Mouse (Mus musculus): ENCODE results near the gene Mrc2. TPM values are rescaled to one million over a fixed set of nuclear protein-coding genes. Genes with fewer than 3 reads are reported as not detected.

Gene Mrc2
- polyA plus RNA-seq, 1 experiment from 2014 or later: 21.3 TPM

- WGBS: 71% methylated on average over 8 of the region's 8 CpGs
- Histone ChIP-seq H3K27ac (no peak overlapping the region), H3K4me2 (no peak overlapping the region), H3K36me3 (peaks cover 25% of the 10 kb centered on the region; the same call in 1 of the 2 replicates), H3K9ac (no peak overlapping the region), H3K4me3 (replicated peaks) (no peak overlapping the region), H3K9me3 (replicated peaks) (no peaks in the 10 kb centered on the region), H3K4me1 (peaks cover 29% of the 10 kb centered on the region), H3K27me3 (no peaks in the 10 kb centered on the region)
- ATAC-seq (replicated peaks; ENCODE audit: low FRiP score): no peak
Measured at GRCm38 (mm10) chr11:105332468-105332867, 40.0 kb downstream of the Mrc2 start.

DNA sequence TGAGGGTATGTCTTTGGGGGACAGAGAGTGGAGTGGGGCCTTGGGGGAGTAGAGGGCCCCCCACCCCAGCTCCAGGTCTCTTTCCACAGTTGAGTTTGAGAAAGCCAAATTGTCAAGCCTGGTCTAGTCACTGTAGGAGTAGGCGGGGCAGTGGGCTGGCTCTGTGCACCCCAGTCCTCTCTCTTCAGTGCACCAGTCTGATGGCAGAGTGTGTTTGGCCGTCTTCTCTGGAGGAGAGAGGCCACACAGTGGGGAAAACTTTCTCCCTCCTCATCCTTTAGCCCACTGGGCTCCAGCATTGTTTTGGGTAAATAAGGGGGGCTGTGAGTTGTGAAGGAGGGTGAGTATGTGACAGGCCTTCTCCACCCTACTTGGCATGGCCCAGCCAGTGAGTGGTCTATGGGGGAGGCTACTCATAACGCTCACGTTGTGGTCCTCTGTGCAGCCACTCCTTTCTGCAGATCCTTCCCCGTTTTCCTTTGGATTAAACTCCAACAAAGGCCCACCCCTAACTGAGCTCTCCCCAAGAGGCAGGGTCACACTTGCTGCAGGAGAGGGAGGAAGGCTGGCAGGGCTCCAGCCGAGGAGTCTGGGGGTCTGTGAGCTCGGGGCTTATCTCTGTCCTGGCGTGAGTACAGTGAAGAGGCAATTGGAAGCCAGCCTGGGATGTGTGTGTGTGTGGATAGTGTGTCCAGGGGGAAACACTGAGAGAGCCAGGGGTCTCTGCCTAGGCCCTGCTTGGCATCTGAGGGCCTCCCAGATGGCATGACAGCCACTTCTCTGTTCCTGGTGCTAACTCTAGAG lies 41.6 kb downstream of the Mrc2 start:
- H3K9ac ChIP-seq: no peak overlapping the region
- H3K4me2 ChIP-seq: no peak overlapping the region
- no peaks in the 10 kb centered on the region for H3K27me3 ChIP-seq
- no peaks in the 10 kb centered on the region for H3K9me3 ChIP-seq (replicated peaks)
- peak overlapping the region; percentile 35; the same call in 1 of the 2 replicates for H3K27ac ChIP-seq
- 0 out of 2 replicates have a peak, but pooled peaks have one; percentile 16 for ATAC-seq (replicated peaks; ENCODE audit: low FRiP score)
- H3K4me1 ChIP-seq: peaks cover 29% of the 10 kb centered on the region
- no peak overlapping the region for H3K4me3 ChIP-seq (replicated peaks)
- H3K36me3 ChIP-seq: 0 out of 2 replicates have a peak, but pooled peaks cover 13% of the 10 kb centered on the region
- 53% methylated on average over 8 of the region's 8 CpGs for WGBS

- Histone ChIP-seq H3K4me1 (0 out of 2 replicates have a peak, but pooled peaks cover 5% of the 10 kb centered on the region), H3K27ac (no peak overlapping the region), H3K36me3 (peaks cover 41% of the 10 kb centered on the region), H3K4me3 (replicated peaks) (no peak overlapping the region), H3K27me3 (no peaks in the 10 kb centered on the region), H3K9me3 (replicated peaks) (no peaks in the 10 kb centered on the region), H3K9ac (no peak overlapping the region), H3K4me2 (no peak overlapping the region)
- ATAC-seq (replicated peaks; ENCODE audit: low FRiP score): no peak
- 71% methylated on average over 12 of the region's 12 CpGs for WGBS
Measured at GRCm38 (mm10) chr11:105338596-105339390, 46.4 kb downstream of the Mrc2 start.

- Histone ChIP-seq H3K4me2 (no peak overlapping the region), H3K27me3 (no peaks in the 10 kb centered on the region), H3K27ac (no peak overlapping the region), H3K36me3 (peaks cover 76% of the 10 kb centered on the region), H3K4me3 (replicated peaks) (no peak overlapping the region), H3K4me1 (no peaks in the 10 kb centered on the region), H3K9ac (no peak overlapping the region), H3K9me3 (replicated peaks) (no peaks in the 10 kb centered on the region)
- no peak for ATAC-seq (replicated peaks; ENCODE audit: low FRiP score)
- 89% methylated on average over 2 of the region's 2 CpGs for WGBS
Measured at GRCm38 (mm10) chr11:105345284-105345683, 52.8 kb downstream of the Mrc2 start.

DNA sequence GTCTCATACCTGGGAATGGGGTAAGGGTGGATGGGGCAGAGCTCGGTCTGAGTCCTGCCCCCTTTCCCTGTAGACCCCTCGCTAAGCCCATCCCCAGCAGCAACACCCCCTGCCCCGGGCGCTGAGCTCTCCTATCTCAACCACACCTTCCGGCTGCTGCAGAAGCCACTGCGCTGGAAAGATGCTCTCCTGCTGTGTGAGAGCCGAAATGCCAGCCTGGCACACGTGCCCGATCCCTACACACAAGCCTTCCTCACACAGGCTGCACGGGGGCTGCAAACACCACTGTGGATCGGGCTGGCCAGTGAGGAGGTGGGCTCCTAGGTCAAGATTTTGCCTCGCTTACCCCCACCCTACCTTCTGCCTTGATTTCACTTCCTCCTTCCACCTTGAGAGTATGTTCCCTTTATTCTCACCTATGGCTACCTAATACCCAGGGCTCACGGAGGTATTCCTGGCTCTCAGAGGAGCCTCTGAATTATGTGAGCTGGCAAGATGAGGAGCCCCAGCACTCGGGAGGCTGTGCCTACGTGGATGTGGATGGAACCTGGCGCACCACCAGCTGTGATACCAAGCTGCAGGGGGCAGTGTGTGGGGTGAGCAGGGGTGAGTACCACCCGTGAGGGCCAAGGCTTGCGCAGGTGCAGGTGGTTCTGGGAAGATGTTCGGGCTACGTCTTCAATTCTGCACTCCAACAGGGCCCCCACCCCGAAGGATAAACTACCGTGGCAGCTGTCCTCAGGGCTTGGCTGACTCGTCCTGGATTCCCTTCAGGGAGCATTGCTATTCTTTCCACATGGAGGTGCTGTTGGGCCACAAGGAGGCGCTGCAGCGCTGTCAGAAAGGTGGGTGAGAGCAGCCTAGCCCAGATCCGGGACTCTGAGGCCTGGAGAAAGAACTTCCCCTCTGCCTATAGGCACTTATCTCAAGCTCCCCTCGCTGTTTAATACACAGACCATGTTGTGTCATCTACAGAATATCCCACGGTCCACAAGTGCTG lies 55.0 kb downstream of the Mrc2 start:
- Histone ChIP-seq H3K9ac (no peak overlapping the region), H3K4me2 (no peak overlapping the region)
- ATAC-seq (replicated peaks; ENCODE audit: low FRiP score): peak; percentile 27

DNA sequence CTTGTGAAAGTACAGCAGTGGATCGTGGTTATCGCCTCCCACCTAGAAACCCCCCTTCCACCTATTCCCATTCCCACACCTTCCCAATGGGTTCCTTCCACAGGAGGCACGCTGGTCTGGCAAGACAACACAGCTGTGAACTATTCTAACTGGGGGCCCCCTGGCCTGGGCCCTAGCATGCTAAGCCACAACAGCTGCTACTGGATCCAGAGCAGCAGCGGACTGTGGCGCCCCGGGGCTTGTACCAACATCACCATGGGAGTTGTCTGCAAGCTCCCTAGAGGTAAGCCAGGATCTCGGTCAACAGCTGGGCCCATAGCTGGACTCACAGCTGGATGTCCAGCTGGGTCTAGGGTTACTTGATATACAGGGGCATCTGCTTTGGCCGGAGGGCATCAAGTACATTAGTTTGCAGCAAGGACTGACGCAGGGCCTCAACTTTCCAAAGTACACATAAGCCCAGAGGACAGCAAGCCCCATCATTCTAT lies 56.1 kb downstream of the Mrc2 start:
- no peak for ATAC-seq (replicated peaks; ENCODE audit: low FRiP score)
- Histone ChIP-seq H3K4me1 (peaks cover 20% of the 10 kb centered on the region), H3K9ac (no peak overlapping the region), H3K36me3 (peaks cover 51% of the 10 kb centered on the region), H3K9me3 (replicated peaks) (no peaks in the 10 kb centered on the region), H3K4me2 (no peak overlapping the region), H3K27ac (no peak overlapping the region), H3K4me3 (replicated peaks) (no peak overlapping the region), H3K27me3 (no peaks in the 10 kb centered on the region)
- 92% methylated on average over 9 of the region's 9 CpGs for WGBS

More for the DNA sequence above, 55.0 kb downstream of the Mrc2 start:
- no peaks in the 10 kb centered on the region for H3K9me3 ChIP-seq (replicated peaks)
- 65% methylated on average over 28 of the region's 28 CpGs for WGBS
- H3K36me3 ChIP-seq: peaks cover 56% of the 10 kb centered on the region
- peaks cover 9% of the 10 kb centered on the region for H3K4me1 ChIP-seq
- H3K27me3 ChIP-seq: no peaks in the 10 kb centered on the region
- H3K4me3 ChIP-seq (replicated peaks): no peak overlapping the region
- no peak overlapping the region for H3K27ac ChIP-seq

DNA sequence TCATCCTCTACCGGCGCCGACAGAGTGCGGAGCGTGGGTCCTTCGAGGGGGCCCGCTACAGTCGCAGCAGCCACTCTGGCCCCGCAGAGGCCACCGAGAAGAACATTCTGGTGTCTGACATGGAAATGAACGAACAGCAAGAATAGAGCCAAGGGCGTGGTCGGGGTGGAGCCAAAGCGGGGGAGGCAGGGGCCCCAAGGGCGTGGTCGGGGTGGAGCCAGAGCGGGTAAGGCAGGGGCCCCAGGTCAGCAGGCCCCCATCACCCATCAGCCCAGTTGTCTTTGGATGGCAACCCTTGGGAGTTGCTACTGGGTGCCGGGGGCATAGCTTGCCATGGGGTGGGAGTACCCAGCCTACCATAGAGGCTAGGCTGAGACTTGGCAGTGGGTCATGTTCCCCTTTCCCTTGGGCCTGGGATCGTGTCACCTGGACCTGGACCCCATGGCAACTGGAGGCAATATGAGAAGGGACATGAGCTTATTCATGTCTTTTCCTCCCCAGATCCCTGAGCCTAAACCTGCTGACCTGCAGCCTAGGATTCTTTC lies 57.4 kb downstream of the Mrc2 start:
- Histone ChIP-seq H3K4me2 (no peak overlapping the region), H3K36me3 (peaks cover 45% of the 10 kb centered on the region), H3K4me1 (peaks cover 27% of the 10 kb centered on the region), H3K27me3 (no peaks in the 10 kb centered on the region), H3K4me3 (replicated peaks) (no peak overlapping the region), H3K27ac (no peak overlapping the region), H3K9ac (no peak overlapping the region), H3K9me3 (replicated peaks) (no peaks in the 10 kb centered on the region)
- ATAC-seq (replicated peaks; ENCODE audit: low FRiP score): no peak
- 92% methylated on average over 19 of the region's 19 CpGs for WGBS

DNA sequence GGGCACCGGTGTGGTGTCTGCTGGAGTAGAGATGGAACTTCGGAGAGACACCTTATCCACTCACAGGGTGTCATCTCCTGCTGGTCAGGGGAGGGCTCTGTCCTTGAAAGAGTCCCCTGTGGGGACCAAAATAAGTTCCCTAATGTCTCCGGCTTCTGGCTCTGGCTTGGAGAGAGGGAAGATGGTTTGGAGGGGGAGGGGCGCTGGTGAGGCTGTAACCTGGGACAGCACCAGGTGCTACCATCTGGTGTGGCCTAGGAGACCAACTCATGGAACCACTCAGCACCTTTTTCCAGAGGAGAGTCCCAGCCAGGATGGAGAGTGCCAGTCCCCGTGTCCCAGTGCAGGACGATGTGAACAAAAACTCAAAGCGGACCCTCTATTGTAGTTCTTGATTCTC lies 58.2 kb downstream of the Mrc2 start:
- Histone ChIP-seq H3K4me1 (peaks cover 27% of the 10 kb centered on the region), H3K4me2 (no peak overlapping the region), H3K9ac (no peak overlapping the region), H3K27ac (no peak overlapping the region), H3K9me3 (replicated peaks) (no peaks in the 10 kb centered on the region), H3K27me3 (no peaks in the 10 kb centered on the region), H3K4me3 (replicated peaks) (no peak overlapping the region), H3K36me3 (peaks cover 40% of the 10 kb centered on the region)
- no peak for ATAC-seq (replicated peaks; ENCODE audit: low FRiP score)
- 87% methylated on average over 7 of the region's 7 CpGs for WGBS

DNA sequence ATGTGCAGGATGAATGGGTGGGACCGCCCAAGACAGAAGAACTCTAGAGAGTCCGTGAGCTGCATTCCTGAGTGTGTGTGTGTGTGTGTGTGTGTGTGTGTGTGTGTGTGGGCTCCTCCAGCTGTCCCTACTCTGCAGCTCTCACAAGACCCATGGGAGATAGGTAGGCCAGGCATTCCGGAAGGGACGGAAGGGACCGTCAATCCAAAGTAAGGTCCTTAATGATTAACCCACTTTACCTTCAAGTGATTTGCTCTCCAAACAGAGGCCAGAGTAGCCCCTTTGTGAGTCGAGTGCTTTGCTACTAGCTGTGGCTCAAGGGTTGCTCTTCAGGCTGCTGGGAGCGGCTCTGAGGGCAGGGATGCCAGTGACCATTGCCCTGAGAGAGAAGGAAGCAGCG lies 59.7 kb downstream of the Mrc2 start:
- no peaks in the 10 kb centered on the region for H3K27me3 ChIP-seq
- no peaks in the 10 kb centered on the region for H3K9me3 ChIP-seq (replicated peaks)
- peak; percentile 63 for ATAC-seq (replicated peaks; ENCODE audit: low FRiP score)
- no peak overlapping the region for H3K4me2 ChIP-seq
- H3K36me3 ChIP-seq: peaks cover 26% of the 10 kb centered on the region
- H3K27ac ChIP-seq: peak overlapping the region; percentile 60
- H3K4me3 ChIP-seq (replicated peaks): no peak overlapping the region
- no peak overlapping the region for H3K9ac ChIP-seq
- 58% methylated on average over 8 of the region's 8 CpGs for WGBS
- peaks cover 32% of the 10 kb centered on the region for H3K4me1 ChIP-seq

DNA sequence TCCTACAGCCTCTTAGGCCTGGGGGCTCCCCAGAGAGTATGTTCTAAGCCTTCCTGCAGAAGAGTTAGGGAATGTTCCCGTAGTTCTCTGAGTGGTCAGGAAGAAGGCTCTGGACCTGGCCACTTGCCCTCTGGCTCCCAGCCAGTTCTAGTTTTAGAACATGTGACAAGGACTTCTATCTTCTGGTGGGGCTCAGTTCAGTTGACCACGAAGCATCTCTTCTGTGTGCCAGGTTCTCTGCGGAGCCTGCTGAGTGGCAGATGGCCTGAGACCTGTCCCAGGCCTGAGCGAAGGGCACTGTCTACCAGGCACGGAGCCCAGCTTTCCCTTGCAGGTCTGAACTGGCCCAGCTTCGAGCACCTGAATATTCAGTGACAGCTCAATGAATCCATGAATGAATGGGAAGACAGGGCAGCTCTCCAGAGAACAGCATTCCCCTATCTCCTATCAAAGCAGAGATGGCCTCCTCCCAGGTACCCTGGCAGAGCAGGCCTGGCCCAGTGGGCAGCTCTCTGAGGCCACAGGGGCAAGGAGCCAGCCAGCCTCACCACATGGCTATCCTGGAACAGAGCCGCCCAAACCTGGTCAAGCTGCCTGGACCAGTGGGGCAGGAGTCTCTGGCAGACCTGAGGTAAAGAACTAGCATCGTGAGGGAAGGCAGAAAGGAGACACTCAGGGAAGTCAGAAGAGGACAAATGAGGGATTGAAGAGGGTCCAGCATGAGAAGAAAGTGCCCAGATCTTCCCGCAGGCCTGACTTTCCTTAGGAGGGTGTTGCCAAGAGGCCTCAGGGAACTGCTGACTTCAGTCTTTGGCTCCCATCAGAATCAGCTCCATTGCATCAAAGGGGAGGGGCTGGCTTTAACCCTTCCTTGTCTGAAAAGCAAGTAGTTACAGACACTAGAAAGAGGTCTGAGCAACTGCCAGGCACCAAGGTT lies 60.8 kb downstream of the Mrc2 start:
- H3K4me2 ChIP-seq: no peak overlapping the region
- H3K4me1 ChIP-seq: peaks cover 32% of the 10 kb centered on the region
- 49% methylated on average over 9 of the region's 9 CpGs for WGBS

More for the DNA sequence above, 60.8 kb downstream of the Mrc2 start:
- H3K27me3 ChIP-seq: no peaks in the 10 kb centered on the region
- H3K27ac ChIP-seq: peak overlapping the region; percentile 60
- H3K9me3 ChIP-seq (replicated peaks): no peaks in the 10 kb centered on the region
- H3K4me3 ChIP-seq (replicated peaks): no peak overlapping the region
- peaks cover 19% of the 10 kb centered on the region for H3K36me3 ChIP-seq
- H3K9ac ChIP-seq: no peak overlapping the region
- no peak for ATAC-seq (replicated peaks; ENCODE audit: low FRiP score)
